Mouse (Mus musculus) right cerebral cortex, postnatal 10 days (tissue): ENCODE measurements around the gene Ppp2r2c.
A peak's percentile ranks its signal among the peaks of the same experiment; 100 is the strongest.

Source experiments
- DNase-seq, 2 experiments: peaks; one replicate each; pipeline ENCODE4 v3.0.0; 2021; ENCODE audit warnings: low spot score in 2 of 2

Ppp2r2c gene

DNA sequence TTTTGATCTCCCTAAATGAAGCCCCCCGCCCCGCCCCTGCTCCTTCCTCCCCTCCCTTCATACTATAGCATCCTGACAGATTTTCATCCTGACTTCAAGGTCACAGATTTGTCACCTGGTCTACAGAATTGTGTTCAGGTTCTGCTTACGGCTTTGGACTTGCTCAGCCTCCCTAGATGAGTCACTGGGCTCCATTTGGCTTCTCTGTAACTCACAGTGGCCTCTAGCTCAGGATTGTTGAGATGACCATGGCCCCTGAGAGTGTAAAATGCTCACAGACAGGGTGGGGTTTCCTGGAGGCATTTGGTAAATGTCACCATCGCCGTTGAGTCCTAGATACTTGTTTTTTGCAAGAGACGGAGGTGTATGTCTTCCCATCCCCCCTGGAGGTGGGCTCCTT is 2.6 kb downstream of the Ppp2r2c start:
- DNase-seq = no peak

DNA sequence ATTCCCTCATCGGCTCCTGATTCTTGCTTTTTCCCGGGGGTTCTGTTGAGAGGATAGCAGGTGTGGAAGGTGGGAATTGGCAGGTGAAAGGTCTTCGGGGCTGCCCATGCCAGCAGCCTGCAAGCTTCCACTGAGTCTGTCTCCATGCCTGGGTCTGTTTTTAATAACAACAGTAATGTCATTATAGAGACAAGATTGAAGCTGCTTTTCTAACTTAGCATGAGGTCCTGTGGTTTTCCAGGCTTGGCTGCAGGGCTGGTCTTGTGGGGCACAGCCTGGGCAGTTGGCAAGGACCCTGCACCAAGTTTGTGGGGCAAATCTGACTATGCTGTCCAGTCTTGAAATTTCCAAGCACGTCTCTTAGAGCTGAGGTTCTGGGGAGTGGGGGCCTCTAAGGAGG is 7.6 kb downstream of the Ppp2r2c start:
- peak in 1 of 2 experiments; percentile 18 for DNase-seq

DNA sequence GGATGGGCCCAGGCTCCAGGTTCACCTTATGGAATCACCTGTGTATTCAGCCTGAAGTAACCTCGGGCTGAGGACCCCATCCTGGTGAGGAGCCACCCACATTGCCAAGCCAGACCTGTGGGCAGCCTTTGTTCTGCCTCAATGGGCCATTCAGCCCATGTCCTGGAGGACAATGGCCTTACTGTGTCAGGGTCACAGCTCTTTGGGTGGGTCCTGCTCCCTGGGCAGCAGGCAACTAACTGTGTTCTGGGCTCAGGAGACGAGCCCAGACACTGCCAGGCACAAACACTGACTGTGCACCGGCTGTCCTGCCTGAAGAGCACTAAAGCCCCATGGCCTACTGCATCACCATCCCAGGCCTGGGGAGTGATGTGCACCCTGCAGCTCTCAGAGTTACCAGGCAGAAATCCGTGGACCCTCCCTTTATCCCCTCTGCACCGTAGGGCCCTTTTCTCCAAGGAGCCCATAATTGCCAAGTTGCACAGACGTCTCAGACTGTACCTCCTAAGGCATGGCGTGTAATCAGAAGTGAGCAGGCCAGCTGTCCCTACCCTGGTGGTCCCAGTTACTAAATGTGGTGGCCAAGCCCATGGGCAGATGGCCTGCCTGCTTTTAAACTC is 8.6 kb downstream of the Ppp2r2c start:
- DNase-seq = peak in 1 of 2 experiments; percentile 27

DNA sequence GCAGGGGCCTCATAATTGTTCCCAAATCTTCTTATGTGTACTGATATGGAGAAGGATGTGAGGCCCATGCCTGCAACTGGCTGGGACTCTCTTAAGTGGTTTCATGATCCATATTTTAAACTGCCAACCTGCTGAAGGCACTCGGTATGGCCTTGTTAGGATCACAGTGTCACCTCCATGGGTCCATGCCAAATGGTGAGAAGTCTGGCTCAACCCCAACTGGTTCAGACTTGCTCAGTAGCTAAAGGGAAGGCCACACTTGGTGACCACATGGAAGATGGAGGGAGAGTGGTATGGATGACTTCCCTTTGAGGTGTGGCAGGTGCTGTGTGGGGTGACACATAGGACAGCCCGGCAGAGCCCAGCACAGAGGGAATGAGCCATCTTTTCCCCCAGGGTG is 9.3 kb downstream of the Ppp2r2c start:
- DNase-seq = no peak

DNA sequence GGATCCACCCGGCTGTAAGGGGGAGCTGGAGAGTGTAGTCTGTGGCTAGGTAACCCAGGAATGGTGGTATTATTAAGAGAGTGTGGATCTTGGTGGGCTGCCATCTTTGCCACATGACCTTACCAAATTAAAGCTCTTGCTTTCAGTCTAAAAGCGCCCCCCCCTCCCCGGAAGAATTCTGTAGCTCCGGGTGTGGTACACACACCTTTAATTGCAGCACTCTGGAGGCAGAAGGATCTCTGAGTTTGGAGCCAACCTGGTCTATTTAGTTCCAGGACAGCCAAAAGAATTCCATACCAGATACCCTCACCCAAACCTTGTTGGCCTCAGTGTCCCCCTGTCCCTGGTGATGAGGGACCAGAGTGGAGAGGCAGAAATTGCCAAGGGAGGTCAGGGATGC is 10.5 kb downstream of the Ppp2r2c start:
- DNase-seq = no peak

DNA sequence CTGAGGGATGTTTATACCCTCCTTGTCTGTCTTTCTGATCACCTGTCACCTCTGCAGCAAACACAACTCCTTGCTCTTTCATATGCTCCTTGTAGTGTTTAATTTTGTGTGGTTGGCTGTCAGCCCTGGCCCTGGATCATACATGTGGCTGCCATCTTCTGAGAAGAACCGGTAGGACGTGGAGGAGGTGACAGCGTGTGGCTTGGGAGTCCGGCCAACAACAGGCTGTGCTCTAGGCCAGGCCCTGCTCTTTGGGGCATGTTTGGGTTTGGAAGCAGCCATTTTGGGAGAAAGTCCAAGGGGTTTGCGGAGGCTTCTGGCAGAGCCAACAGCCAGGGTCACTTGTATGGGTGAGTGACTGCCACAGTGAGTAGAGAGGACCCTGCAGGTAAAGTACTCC is 12.3 kb downstream of the Ppp2r2c start:
- no peak for DNase-seq

DNA sequence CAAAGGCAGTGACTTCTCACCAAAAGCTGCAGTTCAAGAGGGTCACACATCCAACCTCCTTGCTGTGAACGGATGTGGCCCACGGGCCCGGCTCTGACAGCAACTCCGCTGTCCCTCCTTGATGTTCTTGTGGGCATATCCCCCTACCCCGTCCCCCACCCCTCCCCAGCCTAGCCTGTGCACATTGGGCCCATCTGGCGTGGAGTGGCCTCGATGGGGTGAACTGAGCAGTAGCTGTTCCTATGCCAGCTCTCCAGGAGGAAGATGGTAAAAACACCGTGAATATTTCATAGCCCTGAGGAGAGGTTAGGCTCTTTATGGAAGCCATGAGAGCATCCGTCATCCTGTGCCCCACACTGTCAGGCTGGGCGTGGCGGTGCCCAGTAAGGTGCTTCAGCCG is 15.2 kb downstream of the Ppp2r2c start:
- no peak for DNase-seq

DNA sequence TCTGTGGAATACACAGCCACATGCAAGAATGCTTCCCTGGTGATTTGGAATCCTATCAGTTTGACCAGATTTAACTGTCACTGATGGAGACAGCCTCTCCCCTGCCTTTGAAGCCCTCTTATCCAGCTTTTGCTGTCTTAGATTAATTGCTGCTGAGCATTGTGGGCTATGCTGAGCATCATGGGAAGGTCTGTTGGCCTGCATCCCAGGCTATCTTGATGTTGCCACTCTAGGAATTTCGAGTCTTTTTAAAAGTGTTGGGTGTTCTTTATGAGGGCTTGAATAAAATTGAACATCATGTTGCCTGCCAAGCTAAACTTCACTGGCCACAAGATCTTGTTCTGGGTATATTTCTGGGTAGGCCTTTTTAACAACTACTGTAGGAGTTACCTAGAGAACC is 16.8 kb downstream of the Ppp2r2c start:
- no peak for DNase-seq

DNA sequence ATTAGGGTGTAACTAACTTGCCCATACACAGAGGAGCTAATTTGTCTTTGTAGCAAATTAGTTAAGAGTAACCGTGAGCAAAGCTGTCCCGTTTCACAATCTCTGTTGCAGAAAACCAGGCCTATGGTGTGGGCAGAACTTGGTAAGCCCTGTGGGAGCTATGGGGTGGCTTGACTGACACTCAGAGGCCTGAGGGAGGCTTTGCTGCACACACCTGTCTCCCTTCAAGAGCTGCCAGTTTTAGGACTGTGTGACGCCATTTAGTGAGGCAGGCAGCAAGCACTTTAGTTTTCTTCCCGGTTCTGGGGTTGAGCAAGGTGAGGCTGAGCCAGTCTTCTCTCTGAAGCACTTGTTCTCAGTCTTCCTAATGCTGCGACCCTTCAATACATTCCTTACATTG is 17.3 kb downstream of the Ppp2r2c start:
- DNase-seq = no peak

DNA sequence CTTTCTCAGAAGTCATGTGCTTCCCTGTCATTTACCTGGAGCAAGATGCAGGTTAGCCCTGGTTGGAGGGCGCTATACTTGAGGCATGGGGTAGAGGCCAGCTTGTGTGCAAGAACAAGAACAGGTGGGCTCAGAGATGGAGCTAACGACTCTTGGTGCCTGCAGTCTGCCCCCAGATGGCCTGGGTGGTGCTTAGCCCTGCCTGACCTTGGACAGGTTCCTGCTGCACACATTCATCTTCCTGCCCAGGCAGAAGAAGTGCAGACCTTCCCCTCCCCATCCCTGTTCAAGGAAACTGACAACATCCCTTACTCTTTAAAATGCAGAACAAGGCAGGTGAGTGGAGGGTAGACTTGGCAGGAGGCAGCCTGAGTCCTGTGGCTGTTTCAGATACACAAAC is 18.0 kb downstream of the Ppp2r2c start:
- DNase-seq = no peak

DNA sequence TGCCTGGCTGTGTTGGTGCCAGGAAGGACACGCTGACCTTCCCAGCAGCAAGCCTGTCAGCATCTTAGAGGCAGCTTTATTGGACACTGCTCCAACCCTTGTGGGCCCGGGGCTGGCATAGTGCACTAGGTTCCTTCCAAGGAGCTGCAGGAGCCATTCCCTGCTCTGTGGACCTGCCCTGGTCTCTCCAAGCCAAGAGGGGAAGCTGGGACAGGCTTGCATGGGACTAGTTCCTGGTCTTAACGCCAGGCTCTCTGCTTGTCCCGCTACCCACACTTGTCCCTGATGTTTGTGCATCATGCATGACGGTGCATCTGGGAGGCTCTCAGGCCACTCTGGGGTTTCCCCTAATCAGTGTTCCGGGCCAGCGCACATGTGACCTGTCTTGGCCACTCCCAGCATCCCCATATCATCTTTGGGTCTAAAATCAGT is 18.6 kb downstream of the Ppp2r2c start:
- no peak for DNase-seq

DNA sequence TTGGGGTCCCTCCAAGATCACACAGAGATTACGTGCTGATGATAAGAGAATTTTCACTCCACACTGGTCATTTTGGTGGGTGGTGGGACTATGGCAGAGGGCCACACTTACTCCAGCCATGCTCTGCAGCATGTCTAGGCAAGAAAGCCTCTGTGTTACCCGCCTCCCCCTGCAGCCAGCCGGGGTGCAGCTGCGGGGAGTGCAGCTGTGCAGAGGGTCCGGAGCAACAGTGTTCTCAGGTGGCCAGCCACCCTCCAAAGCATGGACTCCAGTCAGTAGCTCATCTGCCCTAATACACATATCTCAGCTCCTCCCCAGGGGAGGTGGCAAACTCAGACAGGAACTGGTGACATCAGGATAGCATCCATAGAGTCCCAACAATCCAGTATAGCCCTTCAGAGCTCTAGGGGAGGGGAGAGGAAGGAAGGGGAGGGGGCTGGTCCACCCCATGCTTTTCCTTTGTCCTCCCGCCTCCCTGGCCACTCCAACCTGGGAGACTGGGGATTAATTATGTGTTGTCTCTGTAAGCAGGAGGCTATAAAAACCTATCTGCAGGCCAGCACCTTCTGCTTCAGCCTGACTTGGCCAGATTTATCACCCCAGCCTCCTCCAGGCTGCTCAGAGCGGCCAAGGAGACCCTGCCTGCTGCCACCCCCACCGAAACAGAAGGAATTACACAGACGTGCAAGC is 19.1 kb downstream of the Ppp2r2c start:
- no peak for DNase-seq

DNA sequence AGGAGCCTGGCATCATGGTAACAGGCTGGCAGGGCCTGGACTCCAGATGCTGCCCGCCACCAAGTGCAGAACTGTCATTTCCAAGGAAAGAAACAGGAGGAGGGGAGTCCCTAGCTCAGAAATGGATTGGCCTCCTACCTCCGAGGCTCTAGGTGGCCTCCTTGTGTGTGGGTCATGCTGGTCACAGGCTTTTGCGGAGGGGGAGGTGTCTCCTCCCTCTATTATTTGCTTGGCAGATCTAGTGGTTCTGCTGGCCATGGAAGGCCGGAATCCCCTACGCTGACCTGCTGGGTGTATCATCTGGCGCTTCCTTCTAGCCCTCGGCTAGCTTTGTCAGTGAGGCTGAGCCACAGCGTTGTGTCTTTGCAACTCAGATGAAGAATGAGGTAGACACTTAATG is 20.2 kb downstream of the Ppp2r2c start:
- no peak for DNase-seq

DNA sequence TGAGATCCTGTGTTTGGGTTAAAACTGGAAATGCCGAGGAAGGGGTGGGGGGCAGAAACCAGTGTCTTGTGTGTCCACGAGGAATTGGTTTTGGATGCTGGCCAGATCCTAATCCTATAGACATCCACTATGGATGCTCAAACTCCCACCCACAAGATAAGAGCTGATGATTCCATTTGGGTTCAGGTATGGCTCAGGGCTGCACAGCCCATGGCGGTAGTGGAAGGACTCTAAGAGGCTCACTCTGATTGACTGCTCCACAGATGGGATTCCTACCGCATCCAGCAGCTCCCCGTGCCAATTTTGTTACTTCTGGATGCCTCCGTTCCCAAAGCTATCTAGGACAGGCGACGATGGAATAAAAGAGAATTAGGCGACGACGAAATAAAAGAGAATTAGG is 20.6 kb downstream of the Ppp2r2c start:
- DNase-seq = no peak

DNA sequence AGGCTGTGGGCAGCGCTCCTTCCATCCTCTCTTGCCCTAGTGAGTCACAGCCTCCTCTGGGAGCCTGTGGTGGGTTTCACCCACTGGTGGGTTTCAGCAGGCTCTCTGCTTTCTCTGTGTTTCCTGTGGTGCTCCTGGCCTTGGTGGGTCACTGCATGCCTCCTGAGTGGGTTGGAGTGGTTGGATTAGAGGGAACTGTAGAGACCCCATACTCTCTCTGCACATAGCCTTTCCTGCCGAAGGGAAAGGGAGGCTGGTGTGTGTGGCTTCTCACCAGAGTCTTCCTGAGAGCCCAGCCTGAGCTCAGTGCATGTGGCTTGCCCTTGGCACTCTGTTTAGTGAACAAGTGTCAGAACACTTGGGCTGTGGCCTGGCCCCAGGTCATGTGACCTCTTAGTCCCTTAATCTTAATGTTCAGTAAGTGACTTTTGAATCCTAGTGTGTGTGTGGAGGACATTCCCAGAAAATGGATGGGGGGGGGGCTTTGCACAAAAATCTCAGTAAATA is 21.1 kb downstream of the Ppp2r2c start:
- no peak for DNase-seq

DNA sequence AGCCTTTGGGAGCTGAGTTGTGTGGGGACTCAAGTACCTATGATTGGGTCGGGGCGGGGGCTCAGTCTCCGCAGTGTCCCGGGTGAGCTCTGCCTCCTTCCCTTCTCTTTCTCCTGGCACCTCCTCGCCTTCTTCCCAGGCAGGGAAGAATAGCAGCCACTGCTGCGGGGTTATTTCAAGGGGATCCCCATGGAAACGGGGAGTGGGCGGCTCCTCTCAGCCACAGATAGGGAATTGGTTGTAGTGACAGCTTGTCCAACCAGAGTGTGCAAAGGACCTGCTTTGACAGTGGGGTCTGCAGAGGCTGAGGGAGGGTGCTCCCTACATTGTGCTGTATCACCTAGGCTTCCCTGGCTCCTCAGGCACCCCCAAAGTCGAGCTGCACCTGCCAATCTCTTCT is 22.5 kb downstream of the Ppp2r2c start:
- peak; percentile 86 to 92 for DNase-seq

DNA sequence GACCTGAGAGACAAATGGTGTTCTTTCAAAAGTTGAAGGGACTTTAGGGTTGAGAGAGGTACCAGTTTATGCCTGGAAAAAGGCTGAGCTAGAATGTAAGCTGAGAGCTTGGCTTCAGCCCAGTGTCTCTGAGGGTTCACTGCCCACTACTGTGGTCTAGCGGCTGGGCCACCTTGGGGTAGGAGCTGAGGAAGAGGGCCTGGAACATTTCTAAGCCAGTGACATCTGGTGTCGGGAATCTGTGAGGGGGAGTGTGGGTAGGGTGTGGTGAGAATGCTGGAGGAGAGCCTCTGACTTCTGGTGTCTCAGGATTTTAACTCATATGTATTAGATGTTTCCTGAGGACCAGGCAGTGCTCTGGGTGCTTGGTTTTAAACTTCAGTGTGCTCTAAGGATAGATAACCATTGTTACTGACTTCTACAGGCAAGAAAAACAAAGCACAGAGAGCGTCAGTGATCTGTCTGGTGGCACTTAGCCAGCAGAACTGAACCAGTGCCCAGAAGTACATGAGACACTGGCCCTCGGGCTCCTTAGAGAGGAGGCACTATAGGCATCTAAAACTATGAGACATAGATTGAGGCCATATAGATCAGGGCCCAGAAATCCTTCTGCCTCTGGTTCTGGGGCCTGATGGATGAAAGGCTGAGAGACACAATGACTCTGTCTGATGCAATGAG is 23.6 kb downstream of the Ppp2r2c start:
- DNase-seq = no peak

DNA sequence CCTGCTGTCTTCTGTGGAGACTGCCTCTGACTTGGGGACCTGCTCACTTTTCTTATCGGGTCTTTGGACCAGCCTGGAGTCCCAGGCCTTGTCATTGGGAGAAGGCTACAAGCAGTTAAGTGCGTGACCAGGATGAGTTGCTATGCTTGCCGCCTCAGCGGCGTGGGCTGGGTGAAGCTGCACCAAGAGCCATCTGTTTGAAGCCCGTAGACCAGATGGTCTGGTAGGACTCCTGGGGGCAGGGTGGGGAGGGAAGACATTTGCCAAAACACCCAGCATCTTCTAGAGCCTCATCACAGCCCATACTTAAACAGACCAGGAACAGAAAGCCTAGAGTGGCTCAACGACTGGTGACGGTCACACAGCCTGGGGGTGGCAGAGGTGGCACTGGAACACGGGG is 24.9 kb downstream of the Ppp2r2c start:
- peak; percentile 82 to 88 for DNase-seq

DNA sequence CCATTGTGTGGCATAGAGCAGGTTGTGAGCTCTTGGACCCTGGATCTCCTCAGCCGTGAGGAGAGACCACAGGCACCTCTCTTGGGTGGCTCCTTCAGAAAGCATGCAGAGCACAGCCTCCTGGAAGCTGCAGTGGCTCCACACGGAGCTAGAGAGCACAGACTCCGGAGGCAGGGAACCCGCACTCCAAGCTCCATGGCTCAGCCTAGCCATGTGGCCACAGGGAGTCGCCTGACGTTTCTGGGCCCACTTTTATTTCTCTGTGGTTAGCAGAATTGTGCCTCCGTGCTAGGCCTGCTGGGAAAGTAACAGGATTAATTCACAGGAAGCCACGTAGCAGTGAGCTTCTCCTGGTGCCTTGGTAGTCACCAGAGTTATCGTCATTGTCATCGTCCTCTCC is 25.8 kb downstream of the Ppp2r2c start:
- DNase-seq = no peak

DNA sequence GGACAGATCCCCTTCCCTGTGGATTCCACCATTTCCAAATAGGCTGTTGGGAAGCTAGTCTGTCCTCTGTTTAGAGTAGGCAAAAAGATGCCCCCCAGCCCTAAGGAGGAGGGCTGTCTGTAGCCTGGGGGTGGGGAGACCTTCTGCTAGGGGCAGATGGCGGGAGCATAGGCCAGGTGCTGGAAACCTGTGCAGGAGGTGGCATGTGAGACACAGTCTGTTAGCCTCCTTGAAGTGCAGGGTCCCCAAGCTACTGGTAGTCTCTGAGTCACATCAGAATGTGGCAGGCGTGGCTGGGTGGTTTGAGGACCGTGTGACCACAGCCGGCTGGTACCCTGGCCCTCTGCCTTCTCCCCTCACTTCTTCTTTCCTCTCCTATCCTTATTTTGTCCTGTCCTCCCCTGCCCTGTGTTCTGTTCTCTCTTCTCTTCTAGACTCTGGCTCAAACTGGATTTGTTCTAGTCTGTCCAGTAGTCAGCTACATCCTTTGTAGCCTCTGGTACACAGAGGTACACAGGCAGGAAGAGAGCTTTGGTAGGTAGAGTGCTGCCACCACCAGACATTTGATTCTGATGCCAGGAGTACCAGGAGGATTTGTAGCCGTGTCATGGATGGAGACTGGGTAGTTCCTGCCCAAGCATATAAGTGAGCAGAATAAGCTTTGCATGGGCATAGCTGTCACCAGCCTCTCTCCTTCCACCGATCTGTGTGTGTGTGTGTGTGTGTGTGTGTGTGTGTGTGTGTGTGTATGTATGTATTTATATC is 26.5 kb downstream of the Ppp2r2c start:
- DNase-seq = no peak

DNA sequence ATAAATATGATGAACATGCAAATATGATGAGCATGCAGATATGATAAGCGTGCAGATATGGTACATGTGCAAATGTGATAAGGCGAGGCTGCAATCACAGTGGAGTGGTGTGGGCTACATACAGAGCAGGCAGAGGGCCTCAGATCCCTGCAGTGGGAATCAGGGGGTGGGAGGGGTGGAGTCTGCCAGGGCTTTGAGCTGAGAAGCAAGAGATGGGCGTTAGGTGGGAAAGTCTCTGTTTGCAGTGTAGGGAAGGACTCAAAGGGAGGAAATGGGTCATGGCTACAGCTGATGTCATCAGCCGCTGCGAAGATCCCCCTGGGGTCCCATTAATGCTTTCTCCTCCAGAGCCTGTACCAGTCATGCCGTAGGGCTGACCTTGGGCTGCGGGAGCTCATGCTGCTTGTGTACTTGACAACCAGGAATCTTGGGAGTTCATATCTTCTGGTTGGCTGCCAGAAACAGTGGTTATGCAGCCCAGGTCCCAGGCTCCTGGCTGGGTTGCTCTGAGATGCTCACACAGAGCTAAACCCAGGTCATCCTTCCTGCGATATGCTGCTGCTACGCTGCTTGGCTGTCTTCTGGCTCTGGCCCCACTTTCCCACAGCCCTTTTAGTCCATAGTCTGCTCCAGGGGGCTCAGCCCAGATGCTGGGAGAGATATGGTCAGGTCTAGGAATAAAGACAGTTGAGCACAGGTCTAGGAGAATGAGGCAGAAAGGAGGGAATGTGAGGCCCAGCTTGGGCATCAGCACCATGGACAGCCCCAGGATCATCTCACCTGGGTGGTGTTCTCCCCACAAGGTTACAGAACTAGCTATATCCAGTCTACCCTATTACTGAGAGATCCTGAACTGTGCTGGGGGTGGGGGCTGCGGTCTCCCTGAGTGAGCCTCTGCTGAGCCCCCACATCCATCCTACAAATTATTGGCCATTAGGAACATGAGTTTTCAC is 27.6 kb downstream of the Ppp2r2c start:
- no peak for DNase-seq
